Mouse (Mus musculus): ENCODE results near the gene Zfp536. TPM values are rescaled to one million over a fixed set of nuclear protein-coding genes. Genes with fewer than 3 reads are reported as not detected.

Gene Zfp536
- polyA plus RNA-seq, 1 experiment: 0.49 TPM

- Histone ChIP-seq H3K27me3 (ENCODE audit: control insufficient read depth, insufficient read depth, low read length) (no peaks in the 10 kb centered on the region), H3K4me3 (ENCODE audit: control insufficient read depth, insufficient read depth, low read length) (no peak overlapping the region), H3K36me3 (ENCODE audit: control insufficient read depth, insufficient read depth, low read length) (no peaks in the 10 kb centered on the region), H3K4me1 (replicated peaks; ENCODE audit: control insufficient read depth, insufficient read depth, low read length) (no peaks in the 10 kb centered on the region), H3K27ac (ENCODE audit: control insufficient read depth, insufficient read depth, low read length) (no peak overlapping the region)
- DNase-seq: no peak
- no peak for TF ChIP-seq CTCF (IDR thresholded peaks at IDR 0.05; ENCODE audit: borderline replicate concordance, control insufficient read depth, extremely low read depth, insufficient read depth, low read length, poor library complexity)
- TF ChIP-seq POLR2A (IDR thresholded peaks at IDR 0.05; ENCODE audit: control insufficient read depth, extremely low read depth, insufficient read depth, low read length, poor library complexity): no peak
- 50% methylated on average over 4 of the region's 4 CpGs for WGBS
These were observed 37.1 kb downstream of the Zfp536 start for GRCm38 (mm10) chr7:37736413-37736720.

DNA sequence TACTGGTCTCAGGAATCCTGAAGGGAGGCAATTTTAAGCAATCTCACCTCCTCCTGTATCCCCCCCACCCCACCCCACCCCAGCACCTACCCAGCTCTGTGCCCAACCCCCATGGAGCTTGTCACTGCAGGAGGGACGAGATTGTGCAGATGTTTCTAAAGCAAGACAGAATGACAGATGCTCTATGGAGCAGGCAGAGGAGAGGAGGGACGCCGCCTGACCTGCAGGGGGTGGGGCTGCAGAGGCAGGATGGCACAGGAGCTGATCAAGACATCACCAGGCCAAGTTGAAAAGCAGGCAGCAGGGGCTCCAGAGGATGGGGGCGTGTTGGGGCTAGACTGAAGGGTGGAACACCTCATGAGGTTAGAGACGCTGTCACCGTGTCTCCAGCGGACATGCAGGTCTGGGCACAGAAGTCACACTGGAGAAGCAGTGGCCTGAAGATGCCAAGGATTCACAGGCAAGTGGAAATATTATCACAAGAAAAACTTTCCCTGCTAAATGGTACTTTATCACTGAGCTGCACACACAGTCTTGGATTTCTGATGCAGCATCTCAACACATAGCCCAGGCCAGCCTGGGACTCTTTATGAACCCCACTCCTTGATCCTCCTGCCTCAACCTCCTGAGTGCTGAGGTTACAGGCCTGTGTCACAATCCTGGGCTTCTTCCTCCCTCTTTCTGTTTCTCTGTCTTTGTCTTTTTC lies 37.6 kb downstream of the Zfp536 start:
- no peaks in the 10 kb centered on the region for H3K4me1 ChIP-seq (replicated peaks; ENCODE audit: control insufficient read depth, insufficient read depth, low read length)
- H3K27ac ChIP-seq (ENCODE audit: control insufficient read depth, insufficient read depth, low read length): no peak overlapping the region
- H3K4me3 ChIP-seq (ENCODE audit: control insufficient read depth, insufficient read depth, low read length): no peak overlapping the region
- H3K27me3 ChIP-seq (ENCODE audit: control insufficient read depth, insufficient read depth, low read length): no peaks in the 10 kb centered on the region
- H3K36me3 ChIP-seq (ENCODE audit: control insufficient read depth, insufficient read depth, low read length): no peaks in the 10 kb centered on the region
- DNase-seq: no peak
- WGBS: 67% methylated on average over 7 of the region's 7 CpGs
- TF ChIP-seq CTCF (IDR thresholded peaks at IDR 0.05; ENCODE audit: borderline replicate concordance, control insufficient read depth, extremely low read depth, insufficient read depth, low read length, poor library complexity): no peak

DNA sequence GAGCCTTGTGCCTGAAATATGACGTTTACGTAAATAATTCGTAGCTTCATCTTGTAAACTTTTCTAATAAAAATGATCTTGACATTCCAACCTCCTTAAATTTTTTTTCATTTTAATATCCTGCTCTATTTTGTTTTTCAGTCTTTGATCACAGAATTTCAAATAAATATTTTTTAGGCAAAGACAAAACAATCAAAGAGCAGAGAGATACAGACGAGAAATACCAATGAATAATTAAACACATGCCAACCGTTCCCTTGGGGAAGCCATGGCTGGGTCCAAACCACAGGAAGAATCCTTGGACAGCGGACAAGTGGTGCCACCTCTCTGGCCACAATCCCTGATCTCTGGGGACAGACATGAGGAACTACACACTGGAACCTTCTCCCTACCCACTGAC lies 38.3 kb downstream of the Zfp536 start:
- TF ChIP-seq POLR2A (IDR thresholded peaks at IDR 0.05; ENCODE audit: control insufficient read depth, extremely low read depth, insufficient read depth, low read length, poor library complexity) (no peak), CTCF (IDR thresholded peaks at IDR 0.05; ENCODE audit: borderline replicate concordance, control insufficient read depth, extremely low read depth, insufficient read depth, low read length, poor library complexity) (no peak)

GRCm38 (mm10) chr7:37734576-37734975 lies 38.9 kb downstream of the Zfp536 start:
- TF ChIP-seq CTCF (IDR thresholded peaks at IDR 0.05; ENCODE audit: borderline replicate concordance, control insufficient read depth, extremely low read depth, insufficient read depth, low read length, poor library complexity) (no peak), POLR2A (IDR thresholded peaks at IDR 0.05; ENCODE audit: control insufficient read depth, extremely low read depth, insufficient read depth, low read length, poor library complexity) (no peak)
- 87% methylated on average over 6 of the region's 6 CpGs for WGBS
- no peak overlapping the region for H3K4me3 ChIP-seq (ENCODE audit: control insufficient read depth, insufficient read depth, low read length)
- no peaks in the 10 kb centered on the region for H3K36me3 ChIP-seq (ENCODE audit: control insufficient read depth, insufficient read depth, low read length)
- H3K27me3 ChIP-seq (ENCODE audit: control insufficient read depth, insufficient read depth, low read length): no peaks in the 10 kb centered on the region
- no peaks in the 10 kb centered on the region for H3K4me1 ChIP-seq (replicated peaks; ENCODE audit: control insufficient read depth, insufficient read depth, low read length)
- DNase-seq: no peak
- no peak overlapping the region for H3K27ac ChIP-seq (ENCODE audit: control insufficient read depth, insufficient read depth, low read length)

More for the DNA sequence above, 38.3 kb downstream of the Zfp536 start:
- H3K27ac ChIP-seq (ENCODE audit: control insufficient read depth, insufficient read depth, low read length): no peak overlapping the region
- WGBS: 86% methylated on average over 6 of the region's 6 CpGs
- no peaks in the 10 kb centered on the region for H3K36me3 ChIP-seq (ENCODE audit: control insufficient read depth, insufficient read depth, low read length)
- DNase-seq: no peak
- no peaks in the 10 kb centered on the region for H3K4me1 ChIP-seq (replicated peaks; ENCODE audit: control insufficient read depth, insufficient read depth, low read length)
- no peak overlapping the region for H3K4me3 ChIP-seq (ENCODE audit: control insufficient read depth, insufficient read depth, low read length)
- no peaks in the 10 kb centered on the region for H3K27me3 ChIP-seq (ENCODE audit: control insufficient read depth, insufficient read depth, low read length)

DNA sequence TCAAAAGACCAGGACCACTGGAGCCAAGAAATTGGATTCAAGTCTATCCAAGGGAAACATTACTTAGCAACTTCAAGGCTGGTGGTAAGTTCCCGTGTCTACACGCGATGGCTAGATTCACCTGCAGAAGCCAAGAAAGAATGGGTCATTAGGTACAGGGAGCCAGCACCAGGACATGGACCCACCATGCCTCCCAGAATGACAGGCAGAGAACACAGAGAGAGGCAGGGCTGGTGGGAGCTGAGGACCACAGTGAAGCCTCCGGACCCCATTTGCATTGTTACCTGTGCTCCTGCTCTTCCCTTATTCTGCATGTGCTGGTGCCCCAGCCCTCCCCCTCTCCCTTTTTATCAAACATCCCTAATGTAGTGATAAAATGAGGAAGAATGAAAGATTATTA lies 39.4 kb downstream of the Zfp536 start:
- TF ChIP-seq POLR2A (IDR thresholded peaks at IDR 0.05; ENCODE audit: control insufficient read depth, extremely low read depth, insufficient read depth, low read length, poor library complexity): no peak
- no peak for TF ChIP-seq CTCF (IDR thresholded peaks at IDR 0.05; ENCODE audit: borderline replicate concordance, control insufficient read depth, extremely low read depth, insufficient read depth, low read length, poor library complexity)
- Histone ChIP-seq H3K36me3 (ENCODE audit: control insufficient read depth, insufficient read depth, low read length) (no peaks in the 10 kb centered on the region), H3K27me3 (ENCODE audit: control insufficient read depth, insufficient read depth, low read length) (no peaks in the 10 kb centered on the region), H3K27ac (ENCODE audit: control insufficient read depth, insufficient read depth, low read length) (no peak overlapping the region), H3K4me1 (replicated peaks; ENCODE audit: control insufficient read depth, insufficient read depth, low read length) (no peaks in the 10 kb centered on the region), H3K4me3 (ENCODE audit: control insufficient read depth, insufficient read depth, low read length) (no peak overlapping the region)
- DNase-seq: no peak
- 97% methylated on average over 4 of the region's 4 CpGs for WGBS

GRCm38 (mm10) chr7:37732741-37733140 lies 40.7 kb downstream of the Zfp536 start:
- Histone ChIP-seq H3K4me1 (replicated peaks; ENCODE audit: control insufficient read depth, insufficient read depth, low read length) (no peaks in the 10 kb centered on the region), H3K27me3 (ENCODE audit: control insufficient read depth, insufficient read depth, low read length) (no peaks in the 10 kb centered on the region), H3K27ac (ENCODE audit: control insufficient read depth, insufficient read depth, low read length) (no peak overlapping the region), H3K4me3 (ENCODE audit: control insufficient read depth, insufficient read depth, low read length) (no peak overlapping the region), H3K36me3 (ENCODE audit: control insufficient read depth, insufficient read depth, low read length) (no peaks in the 10 kb centered on the region)
- no peak for DNase-seq
- TF ChIP-seq CTCF (IDR thresholded peaks at IDR 0.05; ENCODE audit: borderline replicate concordance, control insufficient read depth, extremely low read depth, insufficient read depth, low read length, poor library complexity): no peak
- no peak for TF ChIP-seq POLR2A (IDR thresholded peaks at IDR 0.05; ENCODE audit: control insufficient read depth, extremely low read depth, insufficient read depth, low read length, poor library complexity)
- WGBS: 71% methylated on average over 4 of the region's 4 CpGs

GRCm38 (mm10) chr7:37727746-37728145 lies 45.7 kb downstream of the Zfp536 start:
- 75% methylated on average over 8 of the region's 8 CpGs for WGBS
- H3K27ac ChIP-seq (ENCODE audit: control insufficient read depth, insufficient read depth, low read length): no peak overlapping the region
- no peak for DNase-seq
- no peaks in the 10 kb centered on the region for H3K4me1 ChIP-seq (replicated peaks; ENCODE audit: control insufficient read depth, insufficient read depth, low read length)
- TF ChIP-seq CTCF (IDR thresholded peaks at IDR 0.05; ENCODE audit: borderline replicate concordance, control insufficient read depth, extremely low read depth, insufficient read depth, low read length, poor library complexity) (no peak), POLR2A (IDR thresholded peaks at IDR 0.05; ENCODE audit: control insufficient read depth, extremely low read depth, insufficient read depth, low read length, poor library complexity) (no peak)
- no peaks in the 10 kb centered on the region for H3K27me3 ChIP-seq (ENCODE audit: control insufficient read depth, insufficient read depth, low read length)
- no peaks in the 10 kb centered on the region for H3K36me3 ChIP-seq (ENCODE audit: control insufficient read depth, insufficient read depth, low read length)
- H3K4me3 ChIP-seq (ENCODE audit: control insufficient read depth, insufficient read depth, low read length): no peak overlapping the region

All from thymus, adult 2 months (tissue).